Mouse (Mus musculus) liver, adult 2 months (tissue): ENCODE measurements at regions not wholly inside any gene's neighbourhood (a gene's known extent, or its start where the extent isn't known, plus 50 kb on each side); places are given as distances from the start of the nearest gene placed in this dataset.

ENCODE experiments used
- DNase-seq: peaks from one replicate; pipeline ENCODE4 v3.0.0-alpha.2; 2011; ENCODE audit warnings: low read depth, low spot score; ENCODE audit errors: extremely low read depth
- H3K27ac ChIP-seq: fragments of 200-500 bp; replicated peaks from 2 replicates; pipeline ENCODE4 v1.5.1; 2012; ENCODE audit warnings: low read depth, mild to moderate bottlenecking, control low read depth, inconsistent platforms, low read length; ENCODE audit not compliant: insufficient read depth
- H3K27me3 ChIP-seq: fragments of 200-500 bp; 2 replicates; pipeline ENCODE4 v1.6.1; 2012; ENCODE audit warnings: mild to moderate bottlenecking, moderate library complexity, low read length, inconsistent platforms; ENCODE audit not compliant: control insufficient read depth, insufficient read depth
- H3K36me3 ChIP-seq: fragments of 200-500 bp; 2 replicates; pipeline ENCODE4 v1.6.1; 2012; ENCODE audit warnings: low read length, inconsistent platforms; ENCODE audit not compliant: control insufficient read depth, insufficient read depth
- H3K4me1 ChIP-seq: fragments of 200-500 bp; 2 replicates; pipeline ENCODE4 v1.6.1; 2011; ENCODE audit warnings: low read length; ENCODE audit not compliant: control insufficient read depth, insufficient read depth
- H3K4me3 ChIP-seq: fragments of 200-500 bp; 2 replicates; pipeline ENCODE4 v1.5.1; 2011; ENCODE audit warnings: low read depth, mild to moderate bottlenecking, control low read depth, low read length, moderate library complexity; ENCODE audit not compliant: insufficient read depth
- H3K79me2 ChIP-seq: fragments of 200-500 bp; 2 replicates; pipeline ENCODE4 v1.6.1; 2012; ENCODE audit warnings: inconsistent platforms, mild to moderate bottlenecking, low read length, moderate library complexity; ENCODE audit not compliant: control insufficient read depth, insufficient read depth
- H3K9ac ChIP-seq: fragments of 200-500 bp; 2 replicates; pipeline ENCODE4 v1.6.1; 2012; ENCODE audit warnings: low read depth, mild to moderate bottlenecking, control low read depth, inconsistent platforms, low read length
- CTCF ChIP-seq: fragments of 200-500 bp; IDR thresholded peaks from 2 replicates; pipeline ENCODE4 v1.5.1; 2011; ENCODE audit warnings: low read depth, low read length, control low read depth
- POLR2A ChIP-seq: fragments of 200-500 bp; IDR thresholded peaks from 2 replicates; pipeline ENCODE4 v1.6.1; 2011; ENCODE audit warnings: low read length, control low read depth; ENCODE audit not compliant: insufficient read depth; ENCODE audit errors: extremely low read depth
- WGBS: fragments of 180-500 bp; shearing (Covaris S2); methylation state at CpG from one replicate; pipeline ENCODE4 v1.1.7; 2018; 5-methylcytosine and 5-hydroxymethylcytosine counted together

- 85% methylated on average over 8 of the region's 8 CpGs for WGBS
- H3K27me3 ChIP-seq = peaks cover 3% of the 10 kb centered on the region; the same call in 1 of the 2 replicates
- H3K36me3 ChIP-seq = no peaks in the 10 kb centered on the region
- H3K4me1 ChIP-seq = no peaks in the 10 kb centered on the region
- H3K27ac ChIP-seq = no peak overlapping the region
- TF ChIP-seq CTCF = no peak
- no peak for TF ChIP-seq POLR2A
- DNase-seq = no peak
- no peaks in the 10 kb centered on the region for H3K79me2 ChIP-seq
- no peak overlapping the region for H3K4me3 ChIP-seq
- H3K9ac ChIP-seq = no peak overlapping the region
Observed at GRCm38 (mm10) chr9:61241442-61241841, 130.7 kb upstream of the Tle3 start.

GRCm38 (mm10) chr9:61242167-61242860, 129.9 kb upstream of the Tle3 start:
- WGBS = 68% methylated on average over 9 of the region's 9 CpGs
- peaks cover 3% of the 10 kb centered on the region; the same call in 1 of the 2 replicates for H3K27me3 ChIP-seq
- H3K36me3 ChIP-seq = no peaks in the 10 kb centered on the region
- no peaks in the 10 kb centered on the region for H3K79me2 ChIP-seq
- no peak overlapping the region for H3K4me3 ChIP-seq
- no peaks in the 10 kb centered on the region for H3K4me1 ChIP-seq
- no peak overlapping the region for H3K27ac ChIP-seq
- TF ChIP-seq CTCF = no peak
- no peak for TF ChIP-seq POLR2A
- peak; percentile 11 for DNase-seq
- no peak overlapping the region for H3K9ac ChIP-seq

- no peaks in the 10 kb centered on the region for H3K4me1 ChIP-seq
- no peak overlapping the region for H3K27ac ChIP-seq
- WGBS = 81% methylated on average over 6 of the region's 6 CpGs
- H3K27me3 ChIP-seq = no peaks in the 10 kb centered on the region
- DNase-seq = no peak
- no peak for TF ChIP-seq POLR2A
- TF ChIP-seq CTCF = no peak
- no peak overlapping the region for H3K9ac ChIP-seq
- no peaks in the 10 kb centered on the region for H3K79me2 ChIP-seq
- no peak overlapping the region for H3K4me3 ChIP-seq
- H3K36me3 ChIP-seq = no peaks in the 10 kb centered on the region
Observed at GRCm38 (mm10) chr9:61243289-61243688, 128.9 kb upstream of the Tle3 start.

GRCm38 (mm10) chr9:61249691-61250425, 122.3 kb upstream of the Tle3 start:
- WGBS = 85% methylated on average over 5 of the region's 5 CpGs
- Histone ChIP-seq H3K36me3 (no peaks in the 10 kb centered on the region), H3K9ac (no peak overlapping the region), H3K27me3 (no peaks in the 10 kb centered on the region), H3K27ac (no peak overlapping the region), H3K4me1 (no peaks in the 10 kb centered on the region), H3K4me3 (no peak overlapping the region), H3K79me2 (no peaks in the 10 kb centered on the region)
- no peak for DNase-seq
- TF ChIP-seq POLR2A = no peak
- no peak for TF ChIP-seq CTCF

- Histone ChIP-seq H3K36me3 (no peaks in the 10 kb centered on the region), H3K4me3 (no peak overlapping the region), H3K27ac (no peak overlapping the region), H3K79me2 (no peaks in the 10 kb centered on the region), H3K27me3 (peaks cover 5% of the 10 kb centered on the region; the same call in 1 of the 2 replicates), H3K4me1 (no peaks in the 10 kb centered on the region), H3K9ac (no peak overlapping the region)
- TF ChIP-seq CTCF = no peak
- peak; percentile 22 for DNase-seq
- 70% methylated on average over 6 of the region's 6 CpGs for WGBS
Observed at GRCm38 (mm10) chr9:61251606-61252005, 120.6 kb upstream of the Tle3 start.

- no peaks in the 10 kb centered on the region for H3K79me2 ChIP-seq
- no peak overlapping the region for H3K27ac ChIP-seq
- H3K27me3 ChIP-seq = peaks cover 7% of the 10 kb centered on the region; the same call in 1 of the 2 replicates
- TF ChIP-seq POLR2A = no peak
- H3K4me3 ChIP-seq = no peak overlapping the region
- no peaks in the 10 kb centered on the region for H3K36me3 ChIP-seq
- no peak for DNase-seq
- H3K4me1 ChIP-seq = no peaks in the 10 kb centered on the region
- WGBS = 73% methylated on average over 3 of the region's 3 CpGs
- H3K9ac ChIP-seq = no peak overlapping the region
Observed at GRCm38 (mm10) chr9:61253761-61254160, 118.4 kb upstream of the Tle3 start.
